Mouse (Mus musculus) limb, embryonic 13.5 days (tissue): ENCODE measurements at regions not wholly inside any gene's neighbourhood (a gene's known extent, or its start where the extent isn't known, plus 50 kb on each side); places are given as distances from the start of the nearest gene placed in this dataset.

Experiments used
- ATAC-seq: fragments of 200-750 bp; cut with Nextera tagmentation; 2 replicates; pipeline ENCODE4 v1.8.0; 2017; ENCODE audit warnings: low read depth, moderate number of reproducible peaks, moderate TSS enrichment; ENCODE audit not compliant: low FRiP score
- H3K27ac ChIP-seq: fragments of 300-500 bp; sonication (generic); 2 replicates; pipeline ENCODE4 v1.5.1; 2015; ENCODE audit warnings: inconsistent platforms, mild to moderate bottlenecking, moderate library complexity
- H3K27me3 ChIP-seq: fragments of 300-500 bp; sonication (generic); 2 replicates; pipeline ENCODE4 v1.6.1; 2015; ENCODE audit warnings: mild to moderate bottlenecking, inconsistent platforms
- H3K36me3 ChIP-seq: fragments of 300-500 bp; sonication (generic); 2 replicates; pipeline ENCODE4 v1.6.1; 2015; ENCODE audit warnings: inconsistent platforms, mild to moderate bottlenecking, moderate library complexity
- H3K4me1 ChIP-seq: fragments of 300-500 bp; sonication (generic); 2 replicates; pipeline ENCODE4 v1.6.1; 2015; ENCODE audit warnings: inconsistent platforms
- H3K4me2 ChIP-seq: fragments of 300-500 bp; sonication (generic); replicated peaks from 2 replicates; pipeline ENCODE4 v1.6.1; 2015; ENCODE audit warnings: inconsistent platforms, mild to moderate bottlenecking, moderate library complexity
- H3K4me3 ChIP-seq: fragments of 300-500 bp; sonication (generic); 2 replicates; pipeline ENCODE4 v1.5.1; 2015; ENCODE audit warnings: moderate library complexity, mild to moderate bottlenecking, inconsistent platforms
- H3K9ac ChIP-seq: fragments of 300-500 bp; sonication (generic); 2 replicates; pipeline ENCODE4 v1.6.1; 2015; ENCODE audit warnings: mild to moderate bottlenecking, inconsistent platforms
- H3K9me3 ChIP-seq: fragments of 300-500 bp; sonication (generic); 2 replicates; pipeline ENCODE4 v1.6.1; 2016; ENCODE audit warnings: inconsistent platforms
- WGBS: fragments of 180-500 bp; shearing (Covaris S2); methylation state at CpG from one replicate; pipeline ENCODE4 v1.1.7; 2015; 5-methylcytosine and 5-hydroxymethylcytosine counted together

GRCm38 (mm10) chr10:12111720-12112119 lies 757.4 kb downstream of the Utrn start:
- Histone ChIP-seq H3K4me3 (no peak overlapping the region), H3K9ac (no peak overlapping the region), H3K4me1 (no peaks in the 10 kb centered on the region), H3K9me3 (no peaks in the 10 kb centered on the region), H3K36me3 (no peaks in the 10 kb centered on the region), H3K4me2 (no peak overlapping the region), H3K27me3 (no peaks in the 10 kb centered on the region), H3K27ac (no peak overlapping the region)
- ATAC-seq: no peak
- 90% methylated on average over 1 of the region's 1 CpGs for WGBS

- Histone ChIP-seq H3K27me3 (no peaks in the 10 kb centered on the region; the same call in 1 of the 2 replicates), H3K4me2 (no peak overlapping the region), H3K9me3 (no peaks in the 10 kb centered on the region), H3K27ac (no peak overlapping the region), H3K4me1 (no peaks in the 10 kb centered on the region), H3K9ac (no peak overlapping the region), H3K4me3 (no peak overlapping the region), H3K36me3 (no peaks in the 10 kb centered on the region)
- no peak for ATAC-seq
- WGBS: 67% methylated on average over 3 of the region's 3 CpGs
Observed at GRCm38 (mm10) chr10:12115767-12116166, 753.4 kb downstream of the Utrn start.

GRCm38 (mm10) chr10:12116662-12117303 lies 752.4 kb downstream of the Utrn start:
- Histone ChIP-seq H3K27ac (no peak overlapping the region), H3K9me3 (no peaks in the 10 kb centered on the region), H3K4me1 (no peaks in the 10 kb centered on the region), H3K36me3 (no peaks in the 10 kb centered on the region), H3K9ac (no peak overlapping the region), H3K4me3 (no peak overlapping the region), H3K27me3 (no peaks in the 10 kb centered on the region; the same call in 1 of the 2 replicates), H3K4me2 (no peak overlapping the region)
- WGBS: 72% methylated on average over 6 of the region's 6 CpGs
- no peak for ATAC-seq

GRCm38 (mm10) chr10:12124272-12124671 lies 744.9 kb downstream of the Utrn start:
- H3K27me3 ChIP-seq: no peaks in the 10 kb centered on the region
- H3K4me2 ChIP-seq: no peak overlapping the region
- 17% methylated on average over 2 of the region's 2 CpGs for WGBS
- H3K27ac ChIP-seq: no peak overlapping the region
- no peaks in the 10 kb centered on the region for H3K4me1 ChIP-seq
- H3K4me3 ChIP-seq: no peak overlapping the region
- ATAC-seq: no peak
- H3K9me3 ChIP-seq: no peaks in the 10 kb centered on the region
- no peak overlapping the region for H3K9ac ChIP-seq
- H3K36me3 ChIP-seq: no peaks in the 10 kb centered on the region

- no peak overlapping the region for H3K4me3 ChIP-seq
- no peaks in the 10 kb centered on the region for H3K9me3 ChIP-seq
- no peaks in the 10 kb centered on the region for H3K36me3 ChIP-seq
- H3K27ac ChIP-seq: no peak overlapping the region
- H3K9ac ChIP-seq: no peak overlapping the region
- WGBS: 66% methylated on average over 3 of the region's 3 CpGs
- ATAC-seq: no peak
- no peaks in the 10 kb centered on the region for H3K4me1 ChIP-seq
- no peak overlapping the region for H3K4me2 ChIP-seq
- no peaks in the 10 kb centered on the region for H3K27me3 ChIP-seq
Observed at GRCm38 (mm10) chr10:12129486-12129885, 739.7 kb downstream of the Utrn start.

- WGBS: 55% methylated on average over 1 of the region's 1 CpGs
- H3K9ac ChIP-seq: no peak overlapping the region
- H3K27me3 ChIP-seq: no peaks in the 10 kb centered on the region
- no peaks in the 10 kb centered on the region for H3K36me3 ChIP-seq
- no peaks in the 10 kb centered on the region for H3K4me1 ChIP-seq
- H3K4me2 ChIP-seq: no peak overlapping the region
- ATAC-seq: no peak
- no peak overlapping the region for H3K4me3 ChIP-seq
- H3K9me3 ChIP-seq: no peaks in the 10 kb centered on the region
- H3K27ac ChIP-seq: no peak overlapping the region
Observed at GRCm38 (mm10) chr10:12144691-12145090, 724.5 kb downstream of the Utrn start.

GRCm38 (mm10) chr10:12146942-12147537 lies 722.1 kb downstream of the Utrn start:
- H3K9ac ChIP-seq: no peak overlapping the region
- no peak for ATAC-seq
- H3K27ac ChIP-seq: no peak overlapping the region
- no peaks in the 10 kb centered on the region for H3K9me3 ChIP-seq
- 85% methylated on average over 9 of the region's 9 CpGs for WGBS
- no peaks in the 10 kb centered on the region for H3K4me1 ChIP-seq
- H3K4me3 ChIP-seq: no peak overlapping the region
- H3K27me3 ChIP-seq: no peaks in the 10 kb centered on the region
- no peak overlapping the region for H3K4me2 ChIP-seq
- no peaks in the 10 kb centered on the region for H3K36me3 ChIP-seq

GRCm38 (mm10) chr10:12170243-12170642 lies 698.9 kb downstream of the Utrn start:
- no peaks in the 10 kb centered on the region for H3K9me3 ChIP-seq
- H3K9ac ChIP-seq: no peak overlapping the region
- H3K27me3 ChIP-seq: no peaks in the 10 kb centered on the region
- H3K4me1 ChIP-seq: no peaks in the 10 kb centered on the region
- H3K4me2 ChIP-seq: no peak overlapping the region
- WGBS: 76% methylated on average over 3 of the region's 3 CpGs
- no peak for ATAC-seq
- H3K4me3 ChIP-seq: no peak overlapping the region
- no peak overlapping the region for H3K27ac ChIP-seq
- no peaks in the 10 kb centered on the region for H3K36me3 ChIP-seq

GRCm38 (mm10) chr10:12174200-12174818 lies 694.9 kb downstream of the Utrn start:
- ATAC-seq: no peak
- 49% methylated on average over 14 of the region's 14 CpGs for WGBS
- no peak overlapping the region for H3K9ac ChIP-seq

GRCm38 (mm10) chr10:12175141-12175540 lies 694.0 kb downstream of the Utrn start:
- Histone ChIP-seq H3K4me1 (no peaks in the 10 kb centered on the region), H3K4me3 (no peak overlapping the region), H3K9ac (no peak overlapping the region), H3K9me3 (no peaks in the 10 kb centered on the region), H3K27me3 (no peaks in the 10 kb centered on the region), H3K4me2 (no peak overlapping the region), H3K27ac (no peak overlapping the region), H3K36me3 (no peaks in the 10 kb centered on the region)
- WGBS: 74% methylated on average over 3 of the region's 3 CpGs
- no peak for ATAC-seq

More at GRCm38 (mm10) chr10:12174200-12174818, 694.9 kb downstream of the Utrn start:
- Histone ChIP-seq H3K9me3 (no peaks in the 10 kb centered on the region), H3K4me3 (no peak overlapping the region), H3K4me2 (no peak overlapping the region), H3K4me1 (no peaks in the 10 kb centered on the region), H3K27me3 (no peaks in the 10 kb centered on the region), H3K27ac (no peak overlapping the region), H3K36me3 (no peaks in the 10 kb centered on the region)

GRCm38 (mm10) chr10:12177482-12177881 lies 691.7 kb downstream of the Utrn start:
- Histone ChIP-seq H3K4me3 (no peak overlapping the region), H3K27ac (no peak overlapping the region), H3K4me2 (no peak overlapping the region), H3K9me3 (no peaks in the 10 kb centered on the region), H3K36me3 (no peaks in the 10 kb centered on the region), H3K9ac (no peak overlapping the region), H3K27me3 (no peaks in the 10 kb centered on the region), H3K4me1 (no peaks in the 10 kb centered on the region)
- 74% methylated on average over 1 of the region's 1 CpGs for WGBS
- ATAC-seq: no peak

GRCm38 (mm10) chr10:12180965-12181364 lies 688.2 kb downstream of the Utrn start:
- no peak for ATAC-seq
- H3K4me1 ChIP-seq: no peaks in the 10 kb centered on the region
- H3K9ac ChIP-seq: no peak overlapping the region
- no peak overlapping the region for H3K4me3 ChIP-seq
- no peaks in the 10 kb centered on the region for H3K36me3 ChIP-seq
- no peak overlapping the region for H3K4me2 ChIP-seq
- no peaks in the 10 kb centered on the region for H3K9me3 ChIP-seq
- no peaks in the 10 kb centered on the region for H3K27me3 ChIP-seq
- 62% methylated on average over 4 of the region's 4 CpGs for WGBS
- no peak overlapping the region for H3K27ac ChIP-seq
